Mouse (Mus musculus) Patski (cell line): ENCODE results near the gene Tnmd. TPM values are rescaled to one million over a fixed set of nuclear protein-coding genes. Genes with fewer than 3 reads are reported as not detected.
A peak's percentile ranks its signal among the peaks of the same experiment; 100 is the strongest.

ENCODE experiments used
- ATAC-seq: fragments of 100-300 bp; one replicate; pipeline ENCODE4 v1.8.0; 2021
- CTCF ChIA-PET: fragments of 350-600 bp; sonication (Branson Sonifier 250); formaldehyde crosslinking; loops from one replicate; lab custom pipeline; 2022; ENCODE audit warnings: inconsistent platforms; lab: Charles Lee
- POLR2A ChIA-PET: fragments of 350-600 bp; sonication (Branson Sonifier 250); formaldehyde crosslinking; loops from one replicate; lab custom pipeline; 2022; ENCODE audit warnings: antibody characterized with exemption, inconsistent platforms; lab: Charles Lee
- DNase-seq: peaks from one replicate; pipeline ENCODE4 v3.0.0-alpha.2; 2011; ENCODE audit warnings: low read depth, low spot score
- H3K27me3 ChIP-seq: fragments of 371-371 bp; one replicate; pipeline ENCODE4 v1.5.1; 2021
- CTCF ChIP-seq: fragments of 100-300 bp; IDR thresholded peaks from one replicate; pipeline ENCODE4 v1.5.1; 2021
- in situ Hi-C: fragments of 300-500 bp; cut with MboI; formaldehyde crosslinking; loops from 3 replicates; pipeline ENCODE4 v1.11.1; 2018; ENCODE audit warnings: low pct_unique_long_range_greater_than_20kb, mixed read lengths
- polyA plus RNA-seq: library from polyadenylated mRNA; unstranded; gene quantifications from one replicate; pipeline ENCODE4 v1.2.3, GENCODE M21; 2021

Gene Tnmd
- not detected for polyA plus RNA-seq

DNA sequence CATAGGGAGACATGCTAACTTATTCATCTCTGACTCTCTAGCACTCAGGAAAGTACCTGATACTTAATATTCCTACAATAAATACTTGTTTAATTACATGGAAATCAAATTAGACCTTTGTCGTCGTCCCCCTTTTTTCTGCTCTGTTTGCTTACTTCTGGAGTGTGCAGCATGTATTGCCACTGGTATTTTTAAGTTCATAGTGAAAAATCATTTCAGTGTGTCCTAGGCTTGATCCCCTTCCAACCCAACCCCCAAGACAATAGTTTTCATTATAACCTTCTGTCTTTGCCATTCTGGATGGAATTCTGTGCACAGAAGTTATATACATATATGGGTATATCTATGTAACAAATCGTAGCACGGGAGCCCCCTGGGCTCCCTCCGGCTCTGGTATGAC, at the start of gene Tnmd:
TSS of gene Tnmd (plus strand) at position 301 of the 400 bp plus-strand sequence.
- peaks cover 35% of the 10 kb centered on the region for H3K27me3 ChIP-seq
- ATAC-seq (no peak), DNase-seq (no peak)
- CTCF ChIA-PET, result interaction anchor here (0.9 kb wide), 1 partner anchor 10 kb away, joined by 3 read pairs; no protein-coding TSS in a partner anchor
- in situ Hi-C loops, result no loop called here
- POLR2A ChIA-PET, result no interaction called here
- TF ChIP-seq CTCF, result no peak

DNA sequence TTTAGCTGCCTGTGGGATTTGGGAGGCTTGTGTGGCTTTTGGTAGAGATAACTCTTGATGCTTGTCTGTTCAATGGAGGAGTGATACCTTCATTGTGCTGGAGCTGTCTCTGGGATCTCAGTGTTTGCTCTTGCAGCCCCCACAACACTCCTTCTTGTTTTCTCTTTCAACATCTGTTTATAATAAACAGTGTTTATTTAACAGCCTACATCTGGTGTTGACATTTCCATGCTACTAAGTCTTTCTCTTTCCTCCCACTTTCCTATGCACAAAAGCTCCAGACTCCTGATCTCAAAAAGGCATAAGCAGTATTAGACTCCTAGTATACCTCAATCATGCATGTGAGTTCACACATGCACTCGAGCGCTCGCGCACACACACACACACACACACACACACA, 2.9 kb downstream of the Tnmd start:
- CTCF ChIA-PET, result no interaction called here
- in situ Hi-C loops, result no loop called here
- ATAC-seq (no peak), DNase-seq (no peak)
- POLR2A ChIA-PET, result no interaction called here
- H3K27me3 ChIP-seq, result peaks cover 44% of the 10 kb centered on the region
- TF ChIP-seq CTCF, result no peak

- ATAC-seq (no peak), DNase-seq (no peak)
- in situ Hi-C loops, result no loop called here
- no peak for TF ChIP-seq CTCF
- POLR2A ChIA-PET, result no interaction called here
- H3K27me3 ChIP-seq, result peaks cover 51% of the 10 kb centered on the region
- CTCF ChIA-PET, result interaction anchor here (1.4 kb wide), 1 partner anchor 16 kb away, joined by 3 read pairs; no protein-coding TSS in a partner anchor
These were observed 19.0 kb downstream of the Tnmd start for GRCm38 (mm10) chrX:133869743-133870142.

GRCm38 (mm10) chrX:133887308-133887707, 36.5 kb downstream of the Tnmd start:
- no peak for ATAC-seq
- ChIA-PET POLR2A (no interaction called here), CTCF (no interaction called here)
- TF ChIP-seq CTCF, result no peak
- DNase-seq, result no peak
- in situ Hi-C loops, result no loop called here
- peaks cover 6% of the 10 kb centered on the region for H3K27me3 ChIP-seq

DNA sequence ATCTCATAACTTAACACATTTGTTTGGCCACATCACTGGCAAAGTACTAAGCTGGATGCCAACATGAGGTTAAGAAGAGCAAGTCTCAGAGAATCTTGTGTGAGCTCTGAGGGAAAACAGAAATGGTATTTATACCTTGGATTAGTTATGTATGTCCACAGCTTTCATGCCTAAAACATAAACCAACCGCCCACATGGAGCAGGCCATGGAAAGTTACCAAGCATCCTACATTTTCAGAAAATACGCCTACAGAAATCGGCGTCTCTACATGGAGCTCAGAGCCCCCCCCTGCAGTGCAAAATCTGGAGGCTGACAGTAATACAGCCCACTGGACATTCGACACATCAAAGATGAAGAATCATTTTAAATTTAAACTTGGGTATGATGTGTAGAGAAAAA, 37.3 kb downstream of the Tnmd start:
- no peak for ATAC-seq
- no peak for TF ChIP-seq CTCF
- POLR2A ChIA-PET, result no interaction called here
- no peak for DNase-seq
- H3K27me3 ChIP-seq, result peaks cover 6% of the 10 kb centered on the region
- CTCF ChIA-PET, result no interaction called here
- in situ Hi-C loops, result no loop called here

DNA sequence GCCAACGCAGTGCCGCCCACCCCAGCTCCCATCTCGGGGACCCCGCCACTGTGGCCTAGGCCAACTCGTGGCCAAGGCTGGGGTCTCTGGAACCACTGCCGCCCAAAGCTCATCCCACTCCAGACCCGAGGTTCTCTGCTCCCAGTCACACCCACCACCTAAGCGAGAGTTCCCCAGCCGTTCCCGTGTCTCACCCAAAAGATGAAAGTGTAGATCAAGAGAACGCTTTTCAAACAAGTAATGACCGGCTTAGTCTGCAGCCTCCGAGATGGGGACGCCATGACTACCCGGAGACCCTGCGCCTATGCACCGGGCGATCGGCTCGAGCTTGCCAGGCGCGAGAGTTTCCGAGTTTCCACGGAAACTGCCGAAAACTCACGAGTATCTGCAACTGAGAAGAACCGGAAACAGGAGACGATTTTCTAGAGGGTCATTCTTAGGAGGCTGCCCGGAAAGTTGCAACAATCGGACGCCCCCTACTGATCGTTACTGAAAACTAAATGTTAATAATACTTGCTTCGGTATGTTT, 47.3 kb downstream of the Tnmd start, which contains the start of gene Tspan6:
TSS of gene Tspan6 (minus strand) at position 416 of the 529 bp plus-strand sequence.
- H3K27me3 ChIP-seq, result peaks cover 8% of the 10 kb centered on the region
- ChIA-PET CTCF (no interaction called here), POLR2A (no interaction called here)
- DNase-seq (no peak), ATAC-seq (peak; percentile 95)
- in situ Hi-C loops, result no loop called here
- TF ChIP-seq CTCF, result peak; percentile 46

DNA sequence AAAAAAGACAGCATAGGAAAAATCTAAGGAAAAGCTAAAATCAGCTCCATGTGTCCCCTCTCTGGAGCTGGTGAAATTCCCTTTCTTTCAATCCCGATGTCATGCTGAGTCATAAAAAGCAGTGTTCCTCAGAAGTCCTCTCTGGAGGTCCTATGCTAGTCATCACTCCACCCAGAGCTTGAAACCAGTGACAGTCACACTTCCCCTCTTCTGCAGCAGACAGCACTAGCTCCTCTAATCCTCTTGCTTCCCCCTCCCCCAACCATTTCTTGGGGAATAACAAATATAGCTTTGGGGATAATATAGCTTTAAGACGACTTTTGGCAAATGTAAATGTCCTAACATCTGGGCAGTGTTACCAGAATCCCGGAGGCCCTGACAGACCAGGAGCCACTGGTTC, 57.5 kb downstream of the Tnmd start, which contains the start of gene Srpx2:
TSS of gene Srpx2 (plus strand) at position 166 of the 400 bp plus-strand sequence.
- ATAC-seq (no peak), DNase-seq (no peak)
- H3K27me3 ChIP-seq, result peaks cover 11% of the 10 kb centered on the region
- ChIA-PET CTCF (interaction anchor here (0.8 to 2.9 kb wide), 3 partner anchors 8 to 23 kb away, joined by 3 to 11 read pairs (median 5); no protein-coding TSS in a partner anchor), POLR2A (interaction anchor here (1.0 kb wide), 1 partner anchor 8 kb away, joined by 4 read pairs; no protein-coding TSS in a partner anchor)
- in situ Hi-C loops, result no loop called here
- TF ChIP-seq CTCF, result no peak

DNA sequence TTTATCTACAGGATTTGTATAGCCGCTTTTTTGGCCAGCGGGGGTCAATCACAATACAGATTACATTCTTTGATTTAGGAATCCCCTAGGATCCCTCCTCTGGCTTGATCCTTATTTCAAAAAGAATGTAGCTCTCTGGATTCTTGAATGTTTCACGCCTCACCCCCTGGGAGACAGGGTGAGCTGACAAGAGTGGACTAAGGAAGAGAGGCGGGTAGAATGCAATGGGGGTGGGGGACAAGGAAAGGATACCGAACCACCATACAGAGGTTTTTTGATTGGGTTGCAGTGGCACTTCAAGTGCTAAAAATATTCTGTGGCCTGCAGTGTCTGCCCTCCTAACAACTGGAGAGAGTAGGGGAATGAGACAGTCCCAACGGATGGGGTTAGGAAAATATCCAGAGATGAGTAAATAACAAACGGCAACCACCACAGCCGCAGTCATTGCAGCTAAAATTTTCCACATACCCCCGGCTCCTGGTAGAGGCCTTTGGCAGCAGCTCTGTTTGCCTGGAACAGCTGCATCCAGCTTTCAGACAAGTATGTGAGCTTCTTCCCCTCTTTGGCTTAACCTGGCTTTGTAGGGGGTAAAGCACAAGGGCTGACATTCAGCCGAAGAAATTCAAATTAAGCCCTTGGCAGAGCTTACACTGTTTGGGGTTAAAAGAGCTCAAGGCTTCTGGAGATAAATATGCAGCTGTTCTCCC, 60.8 kb downstream of the Tnmd start:
- CTCF ChIA-PET, result no interaction called here
- no peak for DNase-seq
- H3K27me3 ChIP-seq, result peaks cover 11% of the 10 kb centered on the region

GRCm38 (mm10) chrX:133913006-133913405, 62.2 kb downstream of the Tnmd start:
- in situ Hi-C loops, result no loop called here
- CTCF ChIA-PET, result interaction anchor here (1.4 kb wide), 1 partner anchor 12 kb away, joined by 5 read pairs; no protein-coding TSS in a partner anchor
- peaks cover 18% of the 10 kb centered on the region for H3K27me3 ChIP-seq
- no peak for TF ChIP-seq CTCF
- DNase-seq (no peak), ATAC-seq (no peak)
- POLR2A ChIA-PET, result no interaction called here

More for the DNA sequence above, 60.8 kb downstream of the Tnmd start:
- POLR2A ChIA-PET, result no interaction called here
- TF ChIP-seq CTCF, result no peak
- in situ Hi-C loops, result no loop called here
- peak; percentile 63 for ATAC-seq

DNA sequence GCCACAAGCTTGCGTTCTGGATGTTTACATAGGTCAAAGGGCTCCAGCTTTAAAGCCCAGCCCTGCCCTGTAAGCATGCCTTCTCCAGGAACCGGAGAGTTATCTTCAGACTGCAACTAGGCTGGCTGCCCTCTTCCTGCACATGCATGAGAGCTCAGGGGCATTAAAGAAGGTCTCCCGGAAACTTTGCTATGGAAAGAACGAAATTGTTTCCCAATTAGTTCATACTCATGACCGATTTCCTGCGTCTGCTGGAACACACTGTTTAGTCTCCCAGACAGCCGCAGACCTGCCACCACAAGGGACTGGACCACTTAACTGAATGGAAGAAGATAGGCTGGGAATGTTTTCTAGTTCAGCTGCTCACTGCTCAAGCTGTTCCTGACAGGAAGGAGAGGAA, 63.4 kb downstream of the Tnmd start:
- POLR2A ChIA-PET, result no interaction called here
- CTCF ChIA-PET, result interaction anchor here (1.4 kb wide), 1 partner anchor 10 kb away, joined by 5 read pairs; no protein-coding TSS in a partner anchor
- in situ Hi-C loops, result no loop called here
- DNase-seq (no peak), ATAC-seq (peak; percentile 49)
- peaks cover 13% of the 10 kb centered on the region for H3K27me3 ChIP-seq
- no peak for TF ChIP-seq CTCF

Other genes with a start within 250 kb of the Tnmd start
- gene Pcdh19, start 162.0 kb upstream of the Tnmd start, polyA plus RNA-seq, result 2.9 TPM
- gene Tspan6, start 47.4 kb downstream of the Tnmd start, polyA plus RNA-seq, result 132 TPM
- 4.9 TPM for gene Srpx2, start 57.4 kb downstream of the Tnmd start, polyA plus RNA-seq
- 0.63 TPM for gene Sytl4, start 130.8 kb downstream of the Tnmd start, polyA plus RNA-seq
- gene Cstf2, start 208.2 kb downstream of the Tnmd start, polyA plus RNA-seq, result 36.6 TPM